Mouse (Mus musculus): ENCODE measurements at regions not wholly inside any gene's neighbourhood (a gene's known extent, or its start where the extent isn't known, plus 50 kb on each side); places are given as distances from the start of the nearest gene placed in this dataset.

GRCm38 (mm10) chr3:66510455-66510854 lies 213.8 kb upstream of the Veph1 start:
- no peaks in the 10 kb centered on the region for H3K9me3 ChIP-seq (ENCODE audit: control insufficient read depth, low read depth, low read length)
- no peak for ATAC-seq (ENCODE audit: insufficient number of reproducible peaks, insufficient read depth, low FRiP score, low read depth)
- H3K4me3 ChIP-seq (ENCODE audit: low read depth, low read length), result no peak overlapping the region
- no peaks in the 10 kb centered on the region for H3K27me3 ChIP-seq (ENCODE audit: control insufficient read depth, insufficient read depth, low read length)
- no peak overlapping the region for H3K4me2 ChIP-seq (replicated peaks; ENCODE audit: low read depth, low read length)
- no peak overlapping the region for H3K27ac ChIP-seq (ENCODE audit: low read length)
- H3K4me1 ChIP-seq (ENCODE audit: control insufficient read depth, insufficient read depth, low read length), result no peaks in the 10 kb centered on the region
- H3K9ac ChIP-seq (replicated peaks; ENCODE audit: low read depth, low read length), result no peak overlapping the region
- WGBS, result 86% methylated on average over 4 of the region's 4 CpGs
- no peaks in the 10 kb centered on the region for H3K36me3 ChIP-seq (ENCODE audit: control insufficient read depth, insufficient read depth, low read length)

GRCm38 (mm10) chr3:66506125-66506524 lies 209.5 kb upstream of the Veph1 start:
- Histone ChIP-seq H3K4me2 (replicated peaks; ENCODE audit: low read depth, low read length) (no peak overlapping the region), H3K4me1 (ENCODE audit: control insufficient read depth, insufficient read depth, low read length) (no peaks in the 10 kb centered on the region), H3K36me3 (ENCODE audit: control insufficient read depth, insufficient read depth, low read length) (no peaks in the 10 kb centered on the region), H3K27me3 (ENCODE audit: control insufficient read depth, insufficient read depth, low read length) (no peaks in the 10 kb centered on the region), H3K4me3 (ENCODE audit: low read depth, low read length) (no peak overlapping the region), H3K27ac (ENCODE audit: low read length) (no peak overlapping the region), H3K9me3 (ENCODE audit: control insufficient read depth, low read depth, low read length) (no peaks in the 10 kb centered on the region), H3K9ac (replicated peaks; ENCODE audit: low read depth, low read length) (no peak overlapping the region)
- no peak for ATAC-seq (ENCODE audit: insufficient number of reproducible peaks, insufficient read depth, low FRiP score, low read depth)

GRCm38 (mm10) chr3:66505476-66506076 lies 208.9 kb upstream of the Veph1 start:
- Histone ChIP-seq H3K36me3 (ENCODE audit: control insufficient read depth, insufficient read depth, low read length) (no peaks in the 10 kb centered on the region), H3K4me1 (ENCODE audit: control insufficient read depth, insufficient read depth, low read length) (no peaks in the 10 kb centered on the region), H3K4me2 (replicated peaks; ENCODE audit: low read depth, low read length) (no peak overlapping the region), H3K9me3 (ENCODE audit: control insufficient read depth, low read depth, low read length) (no peaks in the 10 kb centered on the region), H3K27me3 (ENCODE audit: control insufficient read depth, insufficient read depth, low read length) (no peaks in the 10 kb centered on the region), H3K27ac (ENCODE audit: low read length) (no peak overlapping the region), H3K4me3 (ENCODE audit: low read depth, low read length) (no peak overlapping the region), H3K9ac (replicated peaks; ENCODE audit: low read depth, low read length) (no peak overlapping the region)
- WGBS, result 74% methylated on average over 6 of the region's 6 CpGs
- no peak for ATAC-seq (ENCODE audit: insufficient number of reproducible peaks, insufficient read depth, low FRiP score, low read depth)

GRCm38 (mm10) chr3:66504717-66505116 lies 208.1 kb upstream of the Veph1 start:
- WGBS, result 79% methylated on average over 6 of the region's 6 CpGs
- Histone ChIP-seq H3K27ac (ENCODE audit: low read length) (no peak overlapping the region), H3K9ac (replicated peaks; ENCODE audit: low read depth, low read length) (no peak overlapping the region), H3K4me1 (ENCODE audit: control insufficient read depth, insufficient read depth, low read length) (no peaks in the 10 kb centered on the region), H3K4me3 (ENCODE audit: low read depth, low read length) (no peak overlapping the region), H3K36me3 (ENCODE audit: control insufficient read depth, insufficient read depth, low read length) (no peaks in the 10 kb centered on the region), H3K27me3 (ENCODE audit: control insufficient read depth, insufficient read depth, low read length) (no peaks in the 10 kb centered on the region), H3K4me2 (replicated peaks; ENCODE audit: low read depth, low read length) (no peak overlapping the region), H3K9me3 (ENCODE audit: control insufficient read depth, low read depth, low read length) (no peaks in the 10 kb centered on the region)
- no peak for ATAC-seq (ENCODE audit: insufficient number of reproducible peaks, insufficient read depth, low FRiP score, low read depth)

- H3K27ac ChIP-seq (ENCODE audit: low read length), result no peak overlapping the region
- H3K9ac ChIP-seq (replicated peaks; ENCODE audit: low read depth, low read length), result no peak overlapping the region
- no peaks in the 10 kb centered on the region for H3K27me3 ChIP-seq (ENCODE audit: control insufficient read depth, insufficient read depth, low read length)
- no peaks in the 10 kb centered on the region for H3K4me1 ChIP-seq (ENCODE audit: control insufficient read depth, insufficient read depth, low read length)
- WGBS, result 79% methylated on average over 3 of the region's 3 CpGs
- no peaks in the 10 kb centered on the region for H3K9me3 ChIP-seq (ENCODE audit: control insufficient read depth, low read depth, low read length)
- no peak overlapping the region for H3K4me3 ChIP-seq (ENCODE audit: low read depth, low read length)
- no peak for ATAC-seq (ENCODE audit: insufficient number of reproducible peaks, insufficient read depth, low FRiP score, low read depth)
- no peak overlapping the region for H3K4me2 ChIP-seq (replicated peaks; ENCODE audit: low read depth, low read length)
- H3K36me3 ChIP-seq (ENCODE audit: control insufficient read depth, insufficient read depth, low read length), result no peaks in the 10 kb centered on the region
These were observed 207.0 kb upstream of the Veph1 start for GRCm38 (mm10) chr3:66503615-66504014.

GRCm38 (mm10) chr3:66501865-66502264 lies 205.2 kb upstream of the Veph1 start:
- Histone ChIP-seq H3K36me3 (ENCODE audit: control insufficient read depth, insufficient read depth, low read length) (no peaks in the 10 kb centered on the region), H3K27me3 (ENCODE audit: control insufficient read depth, insufficient read depth, low read length) (no peaks in the 10 kb centered on the region), H3K4me1 (ENCODE audit: control insufficient read depth, insufficient read depth, low read length) (no peaks in the 10 kb centered on the region), H3K4me3 (ENCODE audit: low read depth, low read length) (no peak overlapping the region), H3K9ac (replicated peaks; ENCODE audit: low read depth, low read length) (no peak overlapping the region), H3K4me2 (replicated peaks; ENCODE audit: low read depth, low read length) (no peak overlapping the region), H3K27ac (ENCODE audit: low read length) (no peak overlapping the region), H3K9me3 (ENCODE audit: control insufficient read depth, low read depth, low read length) (no peaks in the 10 kb centered on the region)
- no peak for ATAC-seq (ENCODE audit: insufficient number of reproducible peaks, insufficient read depth, low FRiP score, low read depth)
- 82% methylated on average over 4 of the region's 4 CpGs for WGBS

- Histone ChIP-seq H3K36me3 (ENCODE audit: control insufficient read depth, insufficient read depth, low read length) (no peaks in the 10 kb centered on the region), H3K9me3 (ENCODE audit: control insufficient read depth, low read depth, low read length) (no peaks in the 10 kb centered on the region), H3K4me1 (ENCODE audit: control insufficient read depth, insufficient read depth, low read length) (no peaks in the 10 kb centered on the region), H3K27ac (ENCODE audit: low read length) (no peak overlapping the region), H3K27me3 (ENCODE audit: control insufficient read depth, insufficient read depth, low read length) (no peaks in the 10 kb centered on the region), H3K4me2 (replicated peaks; ENCODE audit: low read depth, low read length) (no peak overlapping the region), H3K9ac (replicated peaks; ENCODE audit: low read depth, low read length) (no peak overlapping the region), H3K4me3 (ENCODE audit: low read depth, low read length) (no peak overlapping the region)
- 64% methylated on average over 2 of the region's 2 CpGs for WGBS
- ATAC-seq (ENCODE audit: insufficient number of reproducible peaks, insufficient read depth, low FRiP score, low read depth), result no peak
These were observed 197.9 kb upstream of the Veph1 start for GRCm38 (mm10) chr3:66494442-66495113.

GRCm38 (mm10) chr3:66490696-66491357 lies 194.2 kb upstream of the Veph1 start:
- WGBS, result 38% methylated on average over 6 of the region's 6 CpGs
- no peak for ATAC-seq (ENCODE audit: insufficient number of reproducible peaks, insufficient read depth, low FRiP score, low read depth)
- no peaks in the 10 kb centered on the region for H3K4me1 ChIP-seq (ENCODE audit: control insufficient read depth, insufficient read depth, low read length)
- no peaks in the 10 kb centered on the region for H3K36me3 ChIP-seq (ENCODE audit: control insufficient read depth, insufficient read depth, low read length)
- no peak overlapping the region for H3K27ac ChIP-seq (ENCODE audit: low read length)
- H3K9me3 ChIP-seq (ENCODE audit: control insufficient read depth, low read depth, low read length), result no peaks in the 10 kb centered on the region
- no peak overlapping the region for H3K4me3 ChIP-seq (ENCODE audit: low read depth, low read length)
- H3K9ac ChIP-seq (replicated peaks; ENCODE audit: low read depth, low read length), result no peak overlapping the region
- H3K4me2 ChIP-seq (replicated peaks; ENCODE audit: low read depth, low read length), result no peak overlapping the region
- H3K27me3 ChIP-seq (ENCODE audit: control insufficient read depth, insufficient read depth, low read length), result no peaks in the 10 kb centered on the region
